Mouse (Mus musculus) kidney, adult 10 weeks (tissue): Measurements from ENCODE around the gene Vmn2r5. TPM values are rescaled to one million over a fixed set of nuclear protein-coding genes. Genes with fewer than 3 reads are reported as not detected.

Experiments
- polyA plus RNA-seq: library from polyadenylated mRNA; stranded (reverse); fragments of 350-450 nt; fragmentation: Illumina TruSeq; extraction: RNeasy Lipid Tissue Mini Kit (QIAGEN cat#74804); gene quantifications from one replicate; pipeline ENCODE4 v1.2.3, GENCODE M21; 2014; ENCODE audit warnings: low read depth, low replicate concordance

Gene Vmn2r5
- polyA plus RNA-seq, result not detected

GRCm38 (mm10) chr3:64509742-64510141 is at the start of gene Vmn2r5:
Gene Vmn2r5, minus strand, starts transcription at chr3:64509842.

Other genes starting within 250 kb of the Vmn2r5 start
- not detected for gene Vmn2r3, start 220.1 kb downstream of the Vmn2r5 start, polyA plus RNA-seq
- not detected for gene Vmn2r4, start 94.5 kb downstream of the Vmn2r5 start, polyA plus RNA-seq
- gene Vmn2r6, start 56.0 kb upstream of the Vmn2r5 start, polyA plus RNA-seq, result not detected